Mouse (Mus musculus): Measurements from ENCODE around the gene Inpp5d.

DNA sequence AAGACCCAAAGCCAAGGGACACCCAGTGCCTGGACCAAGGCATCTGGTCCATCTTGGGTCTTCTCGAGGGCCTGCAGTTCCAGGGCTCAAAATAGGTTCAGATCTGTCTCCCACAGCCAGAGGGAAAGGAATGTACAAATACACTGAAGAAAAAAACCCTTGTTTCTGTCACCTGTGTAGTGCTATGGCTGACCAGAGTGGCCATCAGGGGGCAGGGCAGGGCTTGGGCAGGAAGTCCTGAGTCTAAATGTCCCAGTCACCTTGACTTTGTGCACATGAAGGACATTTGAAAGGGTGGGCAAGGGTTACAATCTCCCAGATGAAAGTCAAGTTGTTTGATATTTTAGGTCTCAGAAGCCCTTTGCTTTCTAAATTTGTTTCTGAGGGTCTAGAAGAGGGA is 46.9 kb downstream of the Inpp5d start:
- no peak for TF ChIP-seq GATA1 (IDR thresholded peaks at IDR 0.05; ENCODE audit: low read length)
- no peak for TF ChIP-seq TAL1 (IDR thresholded peaks at IDR 0.05; ENCODE audit: low read length)

All from erythroblast, embryonic 14.5 days (primary cell).